Mouse (Mus musculus) testis, adult 2 months (tissue): ENCODE data around the gene E4f1.

ENCODE experiments used
- CTCF ChIP-seq: fragments of 200-500 bp; IDR thresholded peaks from 2 replicates; pipeline ENCODE4 v1.5.1; 2012; ENCODE audit warnings: low read depth, mild to moderate bottlenecking, inconsistent platforms, low read length, moderate library complexity; ENCODE audit not compliant: control insufficient read depth, insufficient read depth, insufficient replicate concordance
- POLR2A ChIP-seq: fragments of 200-500 bp; IDR thresholded peaks from 2 replicates; pipeline ENCODE4 v1.6.1; 2012; ENCODE audit warnings: low read depth, mild to moderate bottlenecking, inconsistent platforms, low read length, moderate library complexity; ENCODE audit not compliant: control insufficient read depth

- TF ChIP-seq POLR2A = no peak
- TF ChIP-seq CTCF = no peak
Measured at GRCm38 (mm10) chr17:24461580-24461979, 8.5 kb downstream of the E4f1 start.
